Mouse (Mus musculus): ENCODE measurements at regions not wholly inside any gene's neighbourhood (a gene's known extent, or its start where the extent isn't known, plus 50 kb on each side); places are given as distances from the start of the nearest gene placed in this dataset. TPM values are rescaled to one million over a fixed set of nuclear protein-coding genes. Genes with fewer than 3 reads are reported as not detected.
A peak's percentile ranks its signal among the peaks of the same experiment; 100 is the strongest.
"Not testable (repeated sequence)": the region's sequence is repeated elsewhere in the genome, so short reads cannot be mapped to it uniquely, and the experiment has no call there.

DNA sequence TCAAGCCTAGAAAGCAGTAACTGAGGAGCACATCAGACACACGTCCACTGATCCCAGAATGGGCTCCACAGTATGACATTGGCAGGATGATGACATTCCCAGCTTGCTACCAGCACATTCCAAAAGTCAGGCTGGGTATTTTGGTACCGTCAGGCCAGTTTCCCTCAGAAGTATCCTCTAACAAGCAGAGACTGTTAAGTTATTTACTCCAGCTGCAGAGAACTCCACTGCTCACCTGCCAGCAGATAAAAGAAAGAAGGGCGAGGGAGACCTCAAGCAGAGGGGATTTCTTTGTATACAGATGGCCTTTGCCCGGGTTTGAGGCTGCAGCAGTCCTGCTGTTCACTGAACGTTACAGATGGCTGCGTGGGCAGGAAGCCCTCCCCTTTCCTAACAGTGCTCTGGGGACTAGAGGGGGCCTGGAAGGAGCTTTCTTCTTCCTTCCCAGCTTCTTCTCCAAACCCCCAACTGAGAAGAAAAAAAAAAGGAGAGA is 175.2 kb upstream of the Meox2 start:
- no peak for DNase-seq

DNA sequence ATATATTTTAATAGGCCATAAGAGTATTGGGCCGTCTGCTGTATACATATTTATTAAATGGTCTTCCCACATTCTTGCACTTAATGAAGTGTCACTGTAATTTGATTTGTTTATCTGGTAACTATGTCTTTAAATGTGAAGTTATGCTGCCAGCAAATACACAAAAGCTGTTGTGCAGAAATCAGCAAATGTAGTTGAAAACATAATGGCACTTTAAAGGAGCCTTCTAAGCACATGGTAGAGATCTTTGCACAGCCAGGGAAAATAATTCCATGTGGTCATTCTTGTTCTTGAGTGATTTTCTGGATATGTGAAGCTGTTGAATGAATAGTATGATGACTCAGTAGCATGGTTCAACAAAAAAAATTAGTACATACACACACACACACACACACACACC is 164.4 kb upstream of the Meox2 start:
- DNase-seq: no peak

DNA sequence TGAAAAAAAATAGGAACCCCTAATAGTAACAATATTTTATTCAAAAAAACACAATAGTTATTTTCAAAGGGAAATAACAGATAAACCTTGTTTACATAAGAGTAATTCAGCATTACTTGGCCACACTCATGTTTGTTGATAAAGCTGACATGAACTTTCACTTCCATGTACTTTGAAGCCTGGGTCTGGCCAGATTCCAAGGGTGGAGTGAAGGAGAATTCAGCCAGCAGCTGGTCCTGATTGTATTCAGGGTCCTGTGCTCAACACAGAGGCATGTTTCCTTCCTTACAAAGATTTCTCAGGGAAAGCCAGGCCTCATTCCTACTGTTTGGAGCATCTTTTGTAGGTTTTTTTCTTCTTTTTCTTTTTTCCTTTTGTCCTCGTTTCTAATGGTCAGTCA is 162.4 kb upstream of the Meox2 start:
- DNase-seq: peak; percentile 51 to 70

DNA sequence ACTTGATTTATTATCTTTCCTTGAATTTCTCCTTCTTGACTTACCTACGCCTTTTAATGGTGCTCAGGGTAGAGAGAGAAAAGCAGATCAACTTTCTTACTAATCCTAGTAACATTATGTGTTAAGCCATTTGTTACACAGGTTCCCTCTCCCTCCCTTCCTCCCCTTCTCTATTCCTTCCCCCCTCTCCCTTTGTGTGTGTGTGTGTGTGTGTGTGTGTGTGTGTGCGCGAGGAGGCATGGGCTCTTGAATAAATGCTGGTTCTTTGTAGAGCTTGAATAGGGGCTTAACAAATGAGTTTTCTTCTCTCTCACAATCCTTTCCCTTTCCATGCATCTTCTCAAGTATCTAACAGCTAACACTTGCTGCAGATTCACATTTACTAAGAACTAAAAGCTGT is 160.4 kb upstream of the Meox2 start:
- no peak for DNase-seq

DNA sequence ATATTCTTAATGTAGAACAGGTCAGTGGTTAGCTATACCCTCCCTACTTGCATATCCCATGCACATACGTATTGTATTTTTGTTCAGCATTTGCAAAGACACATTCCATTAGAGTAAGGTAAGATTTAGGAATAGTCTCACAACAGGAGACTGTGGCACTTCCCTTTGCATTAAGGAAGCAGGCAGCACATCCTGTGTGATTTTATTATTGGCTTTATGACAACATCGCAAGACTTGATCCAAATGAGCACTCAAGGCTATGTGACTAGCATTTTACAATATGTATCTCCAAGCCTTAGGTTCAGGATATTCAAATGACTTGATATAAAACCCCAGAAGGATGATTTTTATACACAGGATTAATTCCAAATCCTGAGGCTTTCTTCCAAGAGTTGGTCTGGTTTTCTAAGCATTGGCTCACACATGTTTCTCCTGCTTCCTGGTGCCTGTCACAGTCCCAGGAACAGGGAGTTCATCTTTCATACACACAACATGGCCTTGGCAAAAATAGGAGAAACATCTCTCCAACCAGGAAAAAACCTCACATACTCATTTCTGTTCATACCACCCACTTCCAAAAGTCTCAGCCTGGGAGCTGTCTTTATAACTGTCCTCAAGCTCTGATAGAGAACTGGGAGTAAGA is 159.1 kb upstream of the Meox2 start:
- DNase-seq: no peak

DNA sequence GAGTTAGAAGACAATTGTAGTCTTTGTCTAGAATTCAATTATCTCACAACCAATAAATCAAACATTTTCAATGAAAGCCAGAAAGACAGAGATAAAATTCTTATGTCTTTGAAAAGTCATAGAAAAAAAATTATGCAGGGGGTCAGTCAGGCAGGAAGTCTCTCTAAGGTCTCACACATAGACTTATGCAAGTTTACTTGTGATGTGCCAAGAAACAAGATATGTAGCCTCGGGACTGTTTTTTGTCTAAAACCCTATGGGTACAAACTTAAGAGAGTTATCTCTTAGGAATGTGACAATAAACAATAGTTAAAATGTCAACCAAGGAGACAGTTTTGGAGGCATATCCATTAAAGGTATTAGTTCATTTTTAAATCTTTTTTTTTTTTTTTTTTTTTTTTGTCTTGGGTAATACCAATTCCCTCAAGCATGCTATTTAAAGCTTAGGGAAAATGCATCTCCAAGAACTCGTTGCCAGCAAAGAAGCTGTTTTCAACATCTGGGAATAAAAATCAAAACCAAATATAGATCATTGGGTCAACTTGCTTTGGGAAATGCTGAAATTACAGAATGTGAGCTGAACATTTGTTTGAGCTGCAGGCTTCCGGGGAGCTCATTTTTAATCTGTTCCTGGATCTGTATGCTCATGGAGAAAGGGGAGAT is 133.8 kb upstream of the Meox2 start:
- no peak for DNase-seq

DNA sequence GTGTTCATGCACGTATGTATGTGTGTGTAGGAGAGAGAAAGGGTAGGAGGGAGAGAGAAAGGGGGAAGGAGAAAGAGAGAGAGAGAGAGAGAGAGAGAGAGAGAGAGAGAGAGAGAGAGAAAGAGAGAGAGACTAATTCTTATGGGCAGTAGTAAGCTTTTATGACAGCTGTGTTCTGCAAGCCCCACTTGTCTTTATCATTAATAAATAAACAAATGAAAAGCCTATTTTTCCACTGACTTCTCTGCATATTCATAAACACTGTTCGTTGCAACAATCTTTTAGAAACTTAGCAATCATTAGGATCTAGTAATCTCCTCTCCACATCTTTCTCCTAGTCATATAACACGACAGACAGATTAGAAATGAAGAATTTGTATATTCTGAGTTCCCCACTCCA is 131.2 kb upstream of the Meox2 start:
- DNase-seq: no peak

DNA sequence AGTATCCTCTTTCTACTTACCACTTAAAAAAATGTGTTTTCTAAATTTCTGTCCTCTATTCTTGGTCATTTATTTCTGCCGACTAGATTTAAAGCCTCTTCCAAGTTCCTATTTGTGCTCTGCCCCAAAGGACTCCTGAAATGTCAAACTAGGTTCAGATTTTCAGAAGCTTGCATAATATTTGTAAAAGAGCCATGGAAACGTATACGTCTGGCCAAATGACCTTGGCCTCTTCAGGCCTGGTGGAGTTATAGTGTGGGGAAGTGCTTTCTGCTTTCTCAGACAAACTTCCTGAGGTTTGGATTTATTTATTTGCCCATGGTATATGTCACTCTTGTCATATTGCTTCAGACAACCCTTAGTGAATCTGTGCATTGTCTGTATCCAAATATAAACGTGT is 117.2 kb upstream of the Meox2 start:
- no peak for DNase-seq

DNA sequence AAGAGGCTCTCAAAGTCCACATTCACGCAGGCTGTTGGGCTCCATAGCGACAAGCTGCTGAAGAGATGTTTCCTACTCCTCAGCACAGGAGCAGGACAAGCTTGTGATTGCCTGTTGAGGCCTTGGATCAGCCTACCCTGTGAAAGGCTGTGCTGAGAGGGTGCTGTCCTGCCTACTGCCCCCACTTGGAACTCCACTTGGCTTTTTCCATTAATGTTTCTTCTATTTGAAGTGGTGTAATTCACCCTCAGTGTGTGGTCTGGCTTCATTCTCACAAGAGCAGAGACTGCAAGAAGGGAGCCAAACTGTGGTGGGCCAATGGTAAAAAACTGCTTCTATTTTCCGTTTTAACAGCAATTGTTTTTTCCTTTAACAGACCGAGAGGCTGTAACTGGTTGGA is 116.4 kb upstream of the Meox2 start:
- DNase-seq: no peak

DNA sequence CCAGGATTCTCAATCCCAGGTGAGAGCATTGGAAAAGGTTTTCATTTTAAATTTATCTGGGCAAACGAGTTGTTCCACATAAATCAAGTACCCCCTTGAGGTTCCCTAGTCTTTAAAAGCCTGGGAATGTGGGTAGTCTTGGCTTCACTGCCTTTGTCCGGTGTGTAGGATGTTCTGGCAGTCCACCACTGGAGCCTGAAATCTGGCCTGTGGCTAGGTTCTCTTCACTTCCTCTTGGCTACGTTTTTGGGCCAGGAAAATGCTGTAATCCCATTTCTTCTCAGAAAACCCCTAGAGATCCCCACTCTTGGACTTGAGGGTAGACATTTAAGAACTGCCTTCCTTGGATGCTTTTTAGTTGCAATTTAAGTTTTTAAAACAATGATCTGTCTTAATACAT is 106.9 kb upstream of the Meox2 start:
- DNase-seq: no peak

DNA sequence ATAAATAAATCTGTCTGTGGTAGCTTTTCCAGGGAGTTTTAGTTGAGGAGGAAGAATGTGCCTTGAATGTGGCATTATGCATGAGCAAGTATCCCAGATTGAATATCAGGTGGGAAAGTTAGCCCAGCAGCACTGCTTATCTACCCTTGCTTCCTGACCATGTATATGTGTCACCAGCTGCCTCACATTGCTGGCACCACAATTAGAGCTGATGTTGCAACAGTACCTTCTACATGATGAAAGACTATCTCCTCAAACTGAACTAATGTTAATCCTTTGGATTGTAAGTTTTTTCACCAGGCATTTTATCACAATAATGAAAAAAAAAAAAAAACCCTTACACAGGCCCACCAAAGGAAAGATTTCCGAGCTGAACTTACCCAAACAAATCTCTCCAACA is 103.1 kb upstream of the Meox2 start:
- DNase-seq: no peak

DNA sequence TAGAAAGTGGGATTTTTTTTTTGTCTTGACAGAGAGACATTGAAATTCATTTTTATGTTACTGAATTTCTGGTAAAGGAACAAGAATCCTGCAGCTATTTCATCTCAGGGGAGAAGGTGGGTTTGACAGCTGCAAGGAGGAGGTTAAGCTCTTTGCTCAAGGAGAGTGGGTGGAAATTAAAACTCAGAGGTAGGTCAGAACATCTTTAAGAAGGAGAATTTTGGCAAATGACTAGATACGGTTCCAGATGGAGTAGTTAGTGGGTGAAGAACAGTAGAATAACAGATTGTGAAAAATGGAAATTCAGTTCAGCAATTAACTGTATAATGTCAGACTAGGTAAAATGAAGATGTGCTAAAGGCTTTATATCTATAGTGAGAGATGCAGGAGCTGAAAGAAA is 98.0 kb upstream of the Meox2 start:
- no peak for DNase-seq

DNA sequence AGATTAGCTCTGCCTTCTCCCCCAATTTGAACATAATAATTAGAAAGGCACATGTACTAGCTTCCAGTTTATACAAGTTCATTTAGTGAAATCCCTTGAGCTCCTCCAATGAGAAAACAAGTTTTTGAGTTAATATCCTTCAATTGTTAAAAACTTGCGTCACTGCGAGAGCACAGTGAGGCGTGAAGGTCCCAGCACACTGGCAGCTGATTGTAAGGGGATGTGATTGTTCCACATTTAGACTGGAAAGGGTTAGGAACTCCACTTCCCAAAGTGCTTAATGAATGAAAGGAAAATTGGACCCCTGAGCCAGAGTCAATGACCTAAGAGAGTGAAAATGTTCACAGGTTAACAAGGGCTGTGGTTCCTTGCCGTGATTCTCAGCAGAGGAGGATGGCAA is 93.9 kb upstream of the Meox2 start:
- no peak for DNase-seq

DNA sequence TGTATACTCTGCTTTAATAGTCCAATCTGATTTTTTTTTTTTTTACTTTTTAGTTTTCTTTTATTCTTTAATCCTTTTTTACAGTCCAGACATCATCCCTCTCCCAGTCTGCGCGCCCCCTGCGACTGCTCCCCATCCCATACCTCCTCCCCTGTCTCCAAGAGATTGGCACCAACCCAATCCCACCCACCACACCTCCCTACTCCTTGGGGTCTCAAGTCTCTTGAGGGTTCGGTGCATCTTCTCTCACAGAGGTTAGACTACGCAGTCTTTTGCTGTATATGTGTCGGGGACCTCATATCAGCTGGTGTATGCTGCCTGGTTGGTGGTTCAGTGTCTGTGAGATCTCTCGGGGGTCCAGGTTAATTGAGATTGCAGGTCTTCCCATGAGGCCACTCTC is 93.4 kb upstream of the Meox2 start:
- not testable (repeated sequence) for DNase-seq

DNA sequence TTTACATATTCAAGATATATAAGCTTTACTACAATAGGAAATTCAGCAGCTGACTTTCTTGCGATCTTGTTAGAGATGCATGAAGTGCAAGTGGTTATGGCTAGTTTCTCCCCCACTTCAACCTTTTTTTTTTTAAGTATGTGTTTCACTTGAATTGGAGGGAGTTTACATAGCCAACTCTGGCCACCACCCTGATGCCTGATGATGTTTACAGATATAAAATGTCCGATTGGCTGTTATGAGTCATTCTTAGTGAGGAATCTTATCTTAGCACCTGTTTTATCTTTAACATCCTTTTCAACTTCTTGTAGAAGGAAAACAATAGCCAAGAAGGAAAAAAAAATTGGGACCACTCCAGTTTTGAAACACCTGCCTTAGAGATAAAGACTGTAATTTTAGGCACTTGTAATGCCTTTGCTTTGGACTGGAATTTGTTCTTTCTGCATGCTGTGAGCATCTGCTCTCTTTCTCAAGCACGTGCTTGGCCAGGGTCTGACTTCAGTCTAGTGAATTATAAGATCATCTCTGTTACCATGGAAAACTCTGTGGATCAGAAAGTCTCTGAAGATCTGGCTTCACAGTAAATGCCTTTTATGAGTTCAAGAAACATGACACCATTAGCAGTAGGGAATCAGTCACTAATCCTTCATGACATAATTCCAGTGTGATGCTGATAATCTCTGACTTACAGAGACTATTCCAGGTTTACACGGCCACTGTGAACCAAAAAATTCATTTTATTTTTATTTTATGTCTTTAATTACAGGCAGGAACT is 92.7 kb upstream of the Meox2 start:
- DNase-seq: no peak

DNA sequence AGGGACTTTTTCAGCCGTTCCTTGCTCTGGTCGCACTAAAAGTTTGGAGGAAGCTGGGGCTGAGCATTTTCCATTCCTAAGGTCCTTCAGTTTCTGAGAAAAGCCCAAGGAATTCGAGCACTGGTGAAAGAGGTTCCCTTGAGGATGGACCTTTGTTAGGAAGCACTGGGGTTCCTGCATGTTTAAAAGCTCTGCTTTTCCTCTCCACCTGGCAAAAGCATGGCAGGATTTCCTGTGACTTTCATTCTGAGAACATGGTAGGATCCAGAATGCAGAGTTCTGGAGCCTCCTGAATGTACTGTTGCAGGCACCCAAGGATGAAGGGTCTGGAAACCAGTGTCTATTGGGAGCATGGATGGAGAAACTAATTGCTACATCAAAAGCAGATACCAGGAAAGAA is 61.1 kb upstream of the Meox2 start:
- no peak for DNase-seq

DNA sequence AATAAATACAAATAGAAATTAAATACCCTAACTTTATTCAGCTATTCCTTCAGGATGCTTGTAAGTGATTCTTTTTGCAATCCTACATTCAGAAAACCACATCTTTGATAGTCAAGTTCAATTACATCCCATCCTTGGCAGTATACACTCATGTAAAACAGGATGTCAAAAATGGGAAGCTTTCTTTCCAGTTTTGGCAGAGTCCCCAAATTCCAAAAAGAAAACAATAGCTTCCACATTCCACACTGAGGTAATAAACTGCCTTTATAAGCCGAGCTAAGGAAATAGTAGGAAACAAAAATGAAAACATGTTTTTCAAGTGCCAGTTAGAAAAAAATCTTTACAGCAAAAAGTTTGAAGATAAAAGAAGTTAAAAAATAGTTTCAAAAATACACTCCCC is 57.7 kb upstream of the Meox2 start:
- DNase-seq: no peak

DNA sequence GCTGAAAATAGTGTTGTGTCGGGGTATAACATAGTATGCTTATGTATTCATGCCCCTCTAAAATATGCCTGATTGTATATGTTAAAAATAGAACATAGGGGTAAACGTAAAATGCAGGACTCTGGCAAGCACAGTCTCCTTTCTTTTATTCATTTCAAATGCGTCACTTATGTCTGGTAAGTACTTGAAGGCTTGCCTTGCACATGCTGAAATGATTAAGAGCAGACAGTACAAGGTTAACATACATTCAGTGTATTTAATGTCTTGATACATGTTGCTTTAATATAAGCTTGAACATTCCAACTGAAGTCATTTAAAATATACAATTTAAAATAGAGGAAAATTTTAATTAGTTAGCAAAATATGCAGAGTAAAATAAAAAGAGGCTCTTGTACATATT is 50.9 kb upstream of the Meox2 start:
- DNase-seq: no peak

Small RNA genes in the stretch of these regions (microRNA-seq; reads per million reads assigned to microRNA genes)
- gene Gm44326 (not detected), gene Mir5099 (91.3 reads per million, percentile 51 among the genes with 10 or more reads in this experiment)

Measured in adrenal gland, postnatal 36 days (tissue).